Mouse (Mus musculus) midbrain, embryonic 16.5 days (tissue): ENCODE data around the gene Smarcal1. TPM values are rescaled to one million over a fixed set of nuclear protein-coding genes. Genes with fewer than 3 reads are reported as not detected.

Source experiments
- ATAC-seq: fragments of 200-750 bp; cut with Nextera tagmentation; 2 replicates; pipeline ENCODE4 v1.8.0; 2017; ENCODE audit warnings: moderate TSS enrichment
- H3K27ac ChIP-seq: fragments of 300-500 bp; sonication (generic); 2 replicates; pipeline ENCODE4 v1.5.1; 2014; ENCODE audit warnings: mild to moderate bottlenecking, low read length, mixed read lengths
- H3K27me3 ChIP-seq: fragments of 300-500 bp; sonication (generic); 2 replicates; pipeline ENCODE4 v1.6.1; 2014; ENCODE audit warnings: low read depth, low read length, mixed read lengths; ENCODE audit not compliant: control insufficient read depth, insufficient read depth
- H3K36me3 ChIP-seq: fragments of 300-500 bp; sonication (generic); 2 replicates; pipeline ENCODE4 v1.6.1; 2014; ENCODE audit warnings: mild to moderate bottlenecking, low read length, moderate library complexity, mixed read lengths; ENCODE audit not compliant: control insufficient read depth, insufficient read depth
- H3K4me1 ChIP-seq: fragments of 300-500 bp; sonication (generic); 2 replicates; pipeline ENCODE4 v1.6.1; 2014; ENCODE audit warnings: mild to moderate bottlenecking, low read length, mixed read lengths; ENCODE audit not compliant: control insufficient read depth, insufficient read depth
- H3K4me2 ChIP-seq: fragments of 300-500 bp; sonication (generic); 2 replicates; pipeline ENCODE4 v1.6.1; 2014; ENCODE audit warnings: mild to moderate bottlenecking, low read length, mixed read lengths
- H3K4me3 ChIP-seq: fragments of 300-500 bp; sonication (generic); 2 replicates; pipeline ENCODE4 v1.5.1; 2014; ENCODE audit warnings: low read depth, mild to moderate bottlenecking, low read length, moderate library complexity, mixed read lengths
- H3K9ac ChIP-seq: fragments of 300-500 bp; sonication (generic); 2 replicates; pipeline ENCODE4 v1.6.1; 2014; ENCODE audit warnings: low read depth, low read length, mixed read lengths
- H3K9me3 ChIP-seq: fragments of 300-500 bp; sonication (generic); replicated peaks from 2 replicates; pipeline ENCODE4 v1.6.1; 2014; ENCODE audit warnings: mild to moderate bottlenecking, low read length, mixed read lengths; ENCODE audit not compliant: control insufficient read depth, poor library complexity, severe bottlenecking
- WGBS: fragments of 180-500 bp; shearing (Covaris S2); extraction: QIAGEN DNeasy Blood & Tissue Kit; methylation state at CpG from one replicate; pipeline ENCODE4 v1.1.7; 2014; 5-methylcytosine and 5-hydroxymethylcytosine counted together
- polyA plus RNA-seq: library from polyadenylated mRNA; unstranded; fragments of >200 nt; fragmentation: Nextera tagmentation; extraction: Ambion mirVana; gene quantifications from 2 replicates; pipeline ENCODE4 v1.2.1, GENCODE M21; 2015

The Smarcal1 gene
- polyA plus RNA-seq, 1 experiment from 2014 or later = 31.2 TPM

- Histone ChIP-seq H3K4me1 (no peaks in the 10 kb centered on the region), H3K27ac (no peak overlapping the region), H3K36me3 (no peaks in the 10 kb centered on the region), H3K27me3 (no peaks in the 10 kb centered on the region), H3K4me3 (no peak overlapping the region), H3K4me2 (no peak overlapping the region), H3K9me3 (no peaks in the 10 kb centered on the region), H3K9ac (no peak overlapping the region)
- ATAC-seq = no peak
- 88% methylated on average over 6 of the region's 6 CpGs for whole genome bisulfite sequencing
Measured at GRCm38 (mm10) chr1:72564334-72564962, 18.6 kb upstream of the Smarcal1 start.

GRCm38 (mm10) chr1:72567056-72567455, 16.0 kb upstream of the Smarcal1 start:
- peak overlapping the region; percentile 25 for H3K4me3 ChIP-seq

GRCm38 (mm10) chr1:72568725-72569124, 14.3 kb upstream of the Smarcal1 start:
- Histone ChIP-seq H3K9ac (no peak overlapping the region), H3K4me1 (no peaks in the 10 kb centered on the region), H3K9me3 (no peaks in the 10 kb centered on the region), H3K4me3 (no peak overlapping the region), H3K27ac (no peak overlapping the region), H3K36me3 (no peaks in the 10 kb centered on the region), H3K27me3 (no peaks in the 10 kb centered on the region), H3K4me2 (no peak overlapping the region)
- 94% methylated on average over 8 of the region's 8 CpGs for WGBS
- ATAC-seq = no peak

More at GRCm38 (mm10) chr1:72567056-72567455, 16.0 kb upstream of the Smarcal1 start:
- Histone ChIP-seq H3K27ac (0 out of 2 replicates have a peak overlapping the region, but pooled peaks have one; percentile 12), H3K36me3 (no peaks in the 10 kb centered on the region), H3K9ac (0 out of 2 replicates have a peak overlapping the region, but pooled peaks have one; percentile 15), H3K4me1 (no peaks in the 10 kb centered on the region), H3K27me3 (no peaks in the 10 kb centered on the region), H3K4me2 (peak overlapping the region; percentile 45), H3K9me3 (no peaks in the 10 kb centered on the region)
- 23% methylated on average over 9 of the region's 9 CpGs for WGBS
- 0 out of 2 replicates have a peak, but pooled peaks have one; percentile 25 for ATAC-seq

- H3K9me3 ChIP-seq = no peaks in the 10 kb centered on the region
- no peak overlapping the region for H3K4me3 ChIP-seq
- H3K27me3 ChIP-seq = no peaks in the 10 kb centered on the region
- H3K4me1 ChIP-seq = peaks cover 16% of the 10 kb centered on the region
- H3K9ac ChIP-seq = no peak overlapping the region
- 73% methylated on average over 7 of the region's 7 CpGs for WGBS
- H3K4me2 ChIP-seq = no peak overlapping the region
- ATAC-seq = no peak
- H3K27ac ChIP-seq = no peak overlapping the region
- H3K36me3 ChIP-seq = no peaks in the 10 kb centered on the region
Measured at GRCm38 (mm10) chr1:72574047-72574446, 9.0 kb upstream of the Smarcal1 start.

- Histone ChIP-seq H3K27ac (no peak overlapping the region), H3K36me3 (no peaks in the 10 kb centered on the region), H3K9me3 (no peaks in the 10 kb centered on the region), H3K4me2 (no peak overlapping the region), H3K4me1 (peaks cover 16% of the 10 kb centered on the region), H3K9ac (no peak overlapping the region), H3K4me3 (no peak overlapping the region), H3K27me3 (no peaks in the 10 kb centered on the region)
- WGBS = 59% methylated on average over 7 of the region's 7 CpGs
- ATAC-seq = no peak
Measured at GRCm38 (mm10) chr1:72574608-72575007, 8.4 kb upstream of the Smarcal1 start.

- WGBS = 58% methylated on average over 4 of the region's 4 CpGs
Measured at GRCm38 (mm10) chr1:72575121-72575520, 7.9 kb upstream of the Smarcal1 start.

GRCm38 (mm10) chr1:72577481-72577922, 5.5 kb upstream of the Smarcal1 start:
- no peaks in the 10 kb centered on the region for H3K9me3 ChIP-seq
- no peaks in the 10 kb centered on the region for H3K27me3 ChIP-seq
- H3K9ac ChIP-seq = no peak overlapping the region
- H3K27ac ChIP-seq = no peak overlapping the region; the same call in 1 of the 2 replicates
- H3K36me3 ChIP-seq = no peaks in the 10 kb centered on the region
- no peak overlapping the region for H3K4me3 ChIP-seq
- peak; percentile 34; the same call in 1 of the 2 replicates for ATAC-seq
- H3K4me1 ChIP-seq = peaks cover 18% of the 10 kb centered on the region
- H3K4me2 ChIP-seq = peak overlapping the region; percentile 32
- 2% methylated on average over 12 of the region's 12 CpGs for WGBS

More at GRCm38 (mm10) chr1:72575121-72575520, 7.9 kb upstream of the Smarcal1 start:
- peaks cover 16% of the 10 kb centered on the region for H3K4me1 ChIP-seq
- no peaks in the 10 kb centered on the region for H3K36me3 ChIP-seq
- no peak for ATAC-seq
- H3K4me3 ChIP-seq = no peak overlapping the region
- no peaks in the 10 kb centered on the region for H3K27me3 ChIP-seq
- no peak overlapping the region for H3K4me2 ChIP-seq
- H3K9ac ChIP-seq = no peak overlapping the region
- H3K9me3 ChIP-seq = no peaks in the 10 kb centered on the region
- no peak overlapping the region for H3K27ac ChIP-seq

- no peaks in the 10 kb centered on the region for H3K36me3 ChIP-seq
- no peak overlapping the region for H3K4me3 ChIP-seq
- H3K4me1 ChIP-seq = peaks cover 19% of the 10 kb centered on the region
- 29% methylated on average over 15 of the region's 15 CpGs for whole genome bisulfite sequencing
- H3K27ac ChIP-seq = no peak overlapping the region
- no peak for ATAC-seq
- H3K27me3 ChIP-seq = no peaks in the 10 kb centered on the region
- peak overlapping the region; percentile 0; the same call in 1 of the 2 replicates for H3K4me2 ChIP-seq
- H3K9ac ChIP-seq = no peak overlapping the region
- no peaks in the 10 kb centered on the region for H3K9me3 ChIP-seq
Measured at GRCm38 (mm10) chr1:72578351-72578750, 4.7 kb upstream of the Smarcal1 start.

- no peak overlapping the region for H3K4me2 ChIP-seq
- no peak for ATAC-seq
- H3K36me3 ChIP-seq = no peaks in the 10 kb centered on the region
- no peaks in the 10 kb centered on the region for H3K9me3 ChIP-seq
- no peak overlapping the region for H3K27ac ChIP-seq
- H3K9ac ChIP-seq = no peak overlapping the region
- H3K4me3 ChIP-seq = no peak overlapping the region
- no peaks in the 10 kb centered on the region for H3K27me3 ChIP-seq
- H3K4me1 ChIP-seq = peaks cover 22% of the 10 kb centered on the region
- 25% methylated on average over 4 of the region's 4 CpGs for WGBS
Measured at GRCm38 (mm10) chr1:72578806-72579205, 4.2 kb upstream of the Smarcal1 start.
